Mouse (Mus musculus) CD4-positive helper T cell, adult 2 months (primary cell): ENCODE data around the gene Xpnpep2.

Experiments
- DNase-seq: peaks from one replicate; pipeline ENCODE4 v3.0.0-alpha.2; 2012; ENCODE audit warnings: low read depth, missing footprints, low spot score

Gene Xpnpep2

GRCm38 (mm10) chrX:48108394-48109315 is at the start of gene Xpnpep2:
Gene Xpnpep2 (plus strand): TSS chrX:48108725.
- no peak for DNase-seq

- no peak for DNase-seq
Measured at GRCm38 (mm10) chrX:48062481-48062880, 46.0 kb upstream of the Xpnpep2 start.

- DNase-seq: no peak
Measured at GRCm38 (mm10) chrX:48064166-48064853, 44.2 kb upstream of the Xpnpep2 start.

DNA sequence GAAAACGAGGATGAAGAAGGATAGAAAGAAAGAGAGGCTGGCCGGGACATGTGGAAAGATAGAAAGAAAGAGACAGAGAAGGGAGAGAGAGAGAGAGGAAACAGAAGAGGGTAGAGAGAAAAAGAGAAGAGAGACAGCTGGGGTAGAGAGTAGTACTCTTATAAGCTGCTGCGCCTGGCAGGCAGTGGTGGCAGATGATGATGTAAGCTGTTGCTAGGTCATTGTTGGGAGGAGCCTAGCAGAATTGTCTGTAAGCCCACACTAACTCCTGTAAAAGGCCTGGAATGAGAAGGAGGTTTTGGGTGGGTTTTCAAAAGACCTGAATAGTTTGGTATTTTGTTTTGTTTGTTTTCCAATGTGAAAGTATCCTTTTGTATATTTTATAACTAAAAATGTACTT is 41.6 kb upstream of the Xpnpep2 start:
- DNase-seq: no peak

DNA sequence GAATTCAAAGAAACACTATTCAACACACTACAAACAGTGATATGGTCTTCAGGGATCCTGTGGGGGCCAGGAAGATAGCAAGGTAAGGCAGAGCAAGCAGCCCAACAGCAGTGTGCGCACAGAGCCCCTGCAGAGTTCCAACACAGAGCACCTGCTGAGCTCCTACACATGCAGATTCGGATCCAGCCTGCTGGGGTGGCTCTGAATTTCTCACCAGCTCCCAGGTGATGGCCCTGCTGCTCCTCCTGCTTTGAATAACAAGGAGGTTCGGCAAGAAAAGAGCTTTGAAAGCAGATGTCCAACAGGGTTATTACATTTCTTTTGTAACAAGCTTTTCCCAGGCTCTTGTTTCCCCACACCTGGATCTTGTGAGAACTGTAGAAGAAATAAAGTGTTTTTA is 36.6 kb upstream of the Xpnpep2 start:
- DNase-seq: no peak

GRCm38 (mm10) chrX:48072401-48072800 is 36.1 kb upstream of the Xpnpep2 start:
- DNase-seq: no peak

DNA sequence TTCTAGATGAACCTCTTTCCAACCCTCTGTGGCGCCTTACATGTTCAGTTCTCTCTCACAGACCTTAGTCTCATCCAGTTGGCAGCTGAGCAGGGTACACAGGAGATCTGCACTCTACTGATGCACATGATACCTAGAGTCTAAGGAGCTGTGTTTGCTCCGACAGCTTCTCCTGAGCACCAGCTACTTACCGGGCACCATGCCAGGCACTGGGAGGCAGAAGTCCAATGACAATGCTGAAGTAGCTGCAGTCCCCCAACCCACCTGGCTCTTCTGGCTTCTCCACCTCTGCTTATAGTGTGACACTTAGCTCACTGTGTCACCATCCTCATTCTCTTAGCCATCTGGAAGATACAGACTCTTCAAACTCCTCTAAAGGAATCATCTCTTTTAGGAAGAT is 33.8 kb upstream of the Xpnpep2 start:
- no peak for DNase-seq

DNA sequence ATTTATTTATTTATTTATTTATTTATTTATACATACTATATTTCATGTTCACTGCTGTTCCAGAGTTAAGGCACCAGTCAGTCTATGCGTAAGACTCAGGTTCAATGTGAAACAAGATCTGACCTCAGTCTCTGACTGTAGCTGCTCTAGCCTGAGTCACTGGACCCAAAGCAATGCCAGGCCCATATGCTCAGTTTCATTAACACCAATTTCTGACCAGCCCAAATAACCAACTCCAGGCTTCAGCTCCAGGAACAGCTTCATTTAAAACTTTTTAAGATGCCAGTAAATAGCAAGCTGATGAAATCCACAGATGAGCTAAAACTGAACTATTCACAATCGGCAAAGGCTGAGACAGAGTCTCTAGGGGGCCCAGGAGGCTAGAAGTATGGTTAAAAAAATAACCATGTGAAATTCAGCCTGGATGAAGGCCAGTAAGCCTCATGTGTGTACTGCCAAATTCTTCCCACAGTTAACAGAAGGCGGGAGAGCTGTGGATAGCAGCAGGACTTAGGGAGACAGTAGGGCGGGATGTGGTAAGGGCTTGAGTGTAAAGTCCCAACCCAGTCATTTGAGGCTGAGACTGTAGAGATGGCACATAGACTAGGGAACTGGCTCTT is 31.6 kb upstream of the Xpnpep2 start:
- no peak for DNase-seq

DNA sequence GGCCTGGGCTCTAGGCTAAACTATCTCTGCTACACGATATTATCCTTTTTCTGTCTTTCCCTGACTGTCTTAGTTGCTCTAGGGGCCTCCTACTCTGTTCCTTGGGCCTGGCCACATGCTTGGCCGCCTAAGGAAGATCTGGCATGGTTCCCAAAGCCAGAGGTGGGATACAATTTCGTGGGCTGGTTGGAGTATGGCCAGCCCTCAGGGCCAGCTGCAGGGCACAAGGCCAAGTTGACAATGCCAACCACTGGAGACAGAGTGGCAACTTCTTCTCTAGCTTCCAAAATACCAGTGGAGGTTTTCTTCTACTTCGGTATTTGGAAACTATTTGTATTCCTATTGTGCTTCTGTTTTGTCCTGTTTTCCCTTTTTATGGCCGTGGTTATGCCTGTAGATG is 26.2 kb upstream of the Xpnpep2 start:
- no peak for DNase-seq

GRCm38 (mm10) chrX:48092129-48092528 is 16.4 kb upstream of the Xpnpep2 start:
- no peak for DNase-seq

DNA sequence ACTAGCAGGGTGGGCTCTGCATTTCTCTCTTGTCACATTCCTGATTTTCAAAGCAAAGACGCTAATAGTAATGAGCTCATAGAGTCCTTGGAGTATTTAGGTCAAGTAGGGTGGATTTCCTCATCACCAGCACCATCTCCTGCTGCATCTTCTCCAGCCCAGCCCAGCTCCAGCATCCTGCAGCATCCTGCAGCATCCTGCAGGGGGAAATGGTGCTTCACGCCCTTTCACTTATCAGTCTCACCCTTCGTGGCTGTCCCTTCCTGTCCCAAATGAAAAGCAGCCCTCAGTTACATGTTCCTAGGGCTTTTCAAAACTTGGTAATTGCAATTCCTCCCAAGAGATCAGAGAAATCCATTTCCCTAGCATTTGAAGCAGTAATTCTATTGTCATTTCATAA is 15.0 kb upstream of the Xpnpep2 start:
- peak; percentile 14 for DNase-seq

GRCm38 (mm10) chrX:48094658-48095057 is 13.9 kb upstream of the Xpnpep2 start:
- DNase-seq: peak; percentile 63

DNA sequence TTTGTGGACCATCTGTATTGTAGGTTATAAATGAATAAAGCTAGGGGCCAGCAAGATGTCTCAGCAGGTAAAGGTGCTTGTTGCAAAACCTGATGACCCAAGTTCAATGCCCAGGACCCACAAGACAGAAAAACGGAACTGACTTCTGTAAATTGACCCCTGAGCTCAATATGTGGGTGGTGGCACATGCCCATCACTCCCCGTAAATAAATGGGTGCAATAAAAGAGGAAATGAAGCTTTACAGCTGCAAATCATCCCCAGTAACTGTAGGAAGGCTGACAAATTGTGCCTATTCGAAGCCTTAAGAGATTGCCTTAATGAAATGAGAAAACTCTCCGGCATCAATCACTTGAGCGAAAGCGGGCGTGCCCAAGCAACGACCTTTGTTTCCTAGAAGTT is 11.9 kb upstream of the Xpnpep2 start:
- DNase-seq: no peak

- DNase-seq: peak; percentile 65
Measured at GRCm38 (mm10) chrX:48098470-48099129, 9.9 kb upstream of the Xpnpep2 start.

DNA sequence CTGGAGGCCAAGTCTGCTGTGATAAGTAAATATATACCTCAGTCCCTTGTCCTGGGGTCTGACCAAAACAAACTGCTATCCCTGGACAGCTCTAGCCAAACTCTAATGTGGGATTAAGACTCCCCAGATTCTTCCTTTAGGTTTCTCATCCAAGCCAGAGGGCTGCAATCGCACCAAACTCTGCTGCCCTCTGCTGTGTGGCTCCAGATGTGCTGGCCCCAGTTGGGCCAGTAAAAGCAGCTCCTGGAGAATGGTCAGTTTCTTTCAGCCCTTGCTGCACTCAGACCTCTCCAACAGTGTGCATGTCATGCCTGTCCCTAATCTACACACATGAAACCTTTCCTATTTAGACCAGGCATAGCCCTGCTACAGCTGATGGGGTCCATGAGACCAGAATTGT is 8.7 kb upstream of the Xpnpep2 start:
- no peak for DNase-seq

- DNase-seq: no peak
Measured at GRCm38 (mm10) chrX:48103256-48103655, 5.3 kb upstream of the Xpnpep2 start.

DNA sequence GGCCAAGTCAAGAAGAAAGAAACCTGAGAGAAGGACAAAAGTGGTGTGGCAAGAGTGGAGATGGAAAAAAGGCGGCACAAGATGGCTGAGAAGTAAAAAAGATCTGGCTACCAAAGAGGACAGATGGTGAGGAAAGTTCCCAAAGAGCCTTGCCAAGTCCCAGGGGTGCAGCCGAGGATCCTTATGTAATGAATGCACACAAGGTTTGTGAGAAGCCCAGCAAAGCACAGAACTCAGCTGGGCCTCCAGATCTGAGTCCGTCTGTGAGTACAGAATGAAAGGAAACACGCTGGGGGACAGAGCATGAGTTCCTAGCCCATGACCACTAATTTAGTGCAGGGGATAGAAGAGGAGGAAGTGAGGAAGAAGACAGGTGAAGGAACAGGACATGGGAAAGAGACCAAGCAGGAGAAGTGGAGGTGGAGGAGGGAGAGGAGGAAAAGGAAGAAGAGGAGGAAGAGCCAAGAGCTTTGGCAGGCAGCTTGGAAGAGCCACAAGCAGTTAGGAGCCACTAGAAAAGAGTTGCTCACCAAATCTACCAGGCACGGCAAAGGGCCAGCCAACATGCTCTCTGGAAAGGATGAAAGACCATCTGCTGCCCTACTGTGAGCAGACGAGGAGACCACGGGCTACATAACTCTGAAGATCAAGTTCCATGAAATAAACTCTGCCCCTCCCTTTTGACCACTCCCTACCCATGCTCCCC is 3.6 kb upstream of the Xpnpep2 start:
- DNase-seq: no peak

GRCm38 (mm10) chrX:48106226-48106625 is 2.3 kb upstream of the Xpnpep2 start:
- DNase-seq: no peak

- DNase-seq: no peak
Measured at GRCm38 (mm10) chrX:48109316-48109655, 761 bp downstream of the Xpnpep2 start.

DNA sequence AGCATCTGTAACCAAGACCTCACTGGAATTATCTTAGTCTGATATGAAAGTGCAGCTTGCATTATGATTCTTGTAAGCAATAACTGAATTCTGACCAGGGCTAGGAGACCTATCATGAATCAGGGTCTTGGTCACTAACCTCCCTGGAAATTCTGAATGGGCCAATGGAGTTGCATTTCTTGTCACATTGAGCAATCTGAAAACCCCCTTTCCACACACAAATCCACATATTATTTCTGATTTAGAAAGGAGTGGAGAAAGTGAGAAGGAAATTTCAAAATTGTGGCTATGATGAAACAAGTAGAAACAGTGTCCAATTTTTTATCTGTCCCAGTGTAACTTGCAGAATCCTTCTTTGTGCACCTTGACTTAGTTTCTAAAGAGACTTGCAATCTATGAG is 10.8 kb downstream of the Xpnpep2 start:
- DNase-seq: no peak
